Mouse (Mus musculus): ENCODE measurements around the gene Gm21976. TPM values are rescaled to one million over a fixed set of nuclear protein-coding genes. Genes with fewer than 3 reads are reported as not detected.

Gene Gm21976
- total RNA-seq (2021), result not detected
- long read RNA-seq, experiment 1, result 0 reads
- long read RNA-seq, experiment 2, result 0 reads

GRCm38 (mm10) chr13:98279686-98280085 lies at the start of gene Gm21976:
Gm21976 (plus strand) TSS chr13:98279887.
- TF ChIP-seq CTCF (IDR thresholded peaks at IDR 0.05), result no peak
- intact Hi-C loops (cut with DNase I), result no loop called here
- no peak for DNase-seq (ENCODE audit: extremely low spot score in 1 of 2, low spot score in 2 of 2)
- Histone ChIP-seq H3K4me3 (no peak within 1 kb of the TSS), H3K27ac (no peak within 1 kb of the TSS)

- H3K27ac ChIP-seq, result no peak overlapping the region
- intact Hi-C loops (cut with DNase I), result no loop called here
- no peak for TF ChIP-seq CTCF (IDR thresholded peaks at IDR 0.05)
- H3K4me3 ChIP-seq, result no peak overlapping the region
- DNase-seq (ENCODE audit: extremely low spot score in 1 of 2, low spot score in 2 of 2), result no peak
These were observed 49.2 kb upstream of the Gm21976 start for GRCm38 (mm10) chr13:98230511-98230910.

- TF ChIP-seq CTCF (IDR thresholded peaks at IDR 0.05), result no peak
- Histone ChIP-seq H3K27ac (no peak overlapping the region), H3K4me3 (no peak overlapping the region)
- intact Hi-C loops (cut with DNase I), result no loop called here
- DNase-seq (ENCODE audit: extremely low spot score in 1 of 2, low spot score in 2 of 2), result no peak
These were observed 44.2 kb upstream of the Gm21976 start for GRCm38 (mm10) chr13:98235451-98235850.

- Histone ChIP-seq H3K27ac (no peak overlapping the region), H3K4me3 (no peak overlapping the region)
- intact Hi-C loops (cut with DNase I), result loop anchor here (1.0 to 5.0 kb wide), 2 partner anchors 209 to 1003 kb away; no protein-coding TSS in a partner anchor
- TF ChIP-seq CTCF (IDR thresholded peaks at IDR 0.05), result peak; percentile 97
- DNase-seq (ENCODE audit: extremely low spot score in 1 of 2, low spot score in 2 of 2), result peak; percentile 72 to 80
These were observed 39.6 kb upstream of the Gm21976 start for GRCm38 (mm10) chr13:98239978-98240641.

GRCm38 (mm10) chr13:98241531-98242282 lies 38.0 kb upstream of the Gm21976 start:
- Histone ChIP-seq H3K27ac (no peak overlapping the region), H3K4me3 (no peak overlapping the region)
- intact Hi-C loops (cut with DNase I), result loop anchor here (5.0 kb wide), 1 partner anchor 1004 kb away; no protein-coding TSS in a partner anchor
- no peak for DNase-seq (ENCODE audit: extremely low spot score in 1 of 2, low spot score in 2 of 2)
- TF ChIP-seq CTCF (IDR thresholded peaks at IDR 0.05), result no peak

GRCm38 (mm10) chr13:98244571-98245350 lies 34.9 kb upstream of the Gm21976 start:
- Histone ChIP-seq H3K4me3 (no peak overlapping the region), H3K27ac (no peak overlapping the region)
- intact Hi-C loops (cut with DNase I), result loop anchor here (5.0 kb wide), 1 partner anchor 1007 kb away; no protein-coding TSS in a partner anchor
- TF ChIP-seq CTCF (IDR thresholded peaks at IDR 0.05), result no peak
- DNase-seq (ENCODE audit: extremely low spot score in 1 of 2, low spot score in 2 of 2), result no peak

- no peak overlapping the region for H3K27ac ChIP-seq
- H3K4me3 ChIP-seq, result no peak overlapping the region
- intact Hi-C loops (cut with DNase I), result no loop called here
- TF ChIP-seq CTCF (IDR thresholded peaks at IDR 0.05), result no peak
- no peak for DNase-seq (ENCODE audit: extremely low spot score in 1 of 2, low spot score in 2 of 2)
These were observed 34.3 kb upstream of the Gm21976 start for GRCm38 (mm10) chr13:98245386-98245785.

GRCm38 (mm10) chr13:98249594-98249993 lies 30.1 kb upstream of the Gm21976 start:
- no peak for DNase-seq (ENCODE audit: extremely low spot score in 1 of 2, low spot score in 2 of 2)
- Histone ChIP-seq H3K4me3 (no peak overlapping the region), H3K27ac (no peak overlapping the region)
- intact Hi-C loops (cut with DNase I), result no loop called here
- TF ChIP-seq CTCF (IDR thresholded peaks at IDR 0.05), result no peak

GRCm38 (mm10) chr13:98254921-98255320 lies 24.8 kb upstream of the Gm21976 start:
- DNase-seq (ENCODE audit: extremely low spot score in 1 of 2, low spot score in 2 of 2), result peak; percentile 59 to 65
- intact Hi-C loops (cut with DNase I), result loop anchor here (10.0 kb wide), 1 partner anchor 1080 kb away; no protein-coding TSS in a partner anchor
- no peak overlapping the region; the same call in 1 of the 2 replicates for H3K27ac ChIP-seq
- TF ChIP-seq CTCF (IDR thresholded peaks at IDR 0.05), result peak; percentile 60
- H3K4me3 ChIP-seq, result no peak overlapping the region

- TF ChIP-seq CTCF (IDR thresholded peaks at IDR 0.05), result no peak
- Histone ChIP-seq H3K4me3 (peak within 1 kb of the TSS; percentile 91), H3K27ac (peak within 1 kb of the TSS; percentile 90)
- DNase-seq (ENCODE audit: extremely low spot score in 1 of 2, low spot score in 2 of 2), result peak; percentile 98 to 99
- intact Hi-C loops (cut with DNase I), result loop anchor here (1.0 to 5.0 kb wide), 2 partner anchors 53 to 1126 kb away; partner anchors contain the start of genes Gfm2 and Nsa2
These were observed 16.8 kb upstream of the Gm21976 start, which contains the start of the genes Utp15 and Ankra2 for GRCm38 (mm10) chr13:98262636-98263457. Utp15 (minus strand) TSS chr13:98263041. Ankra2 (plus strand) TSS chr13:98263074.
